Mouse (Mus musculus) left cerebral cortex, adult 8-10 months (tissue): Measurements from ENCODE around the gene Smox. TPM values are rescaled to one million over a fixed set of nuclear protein-coding genes. Genes with fewer than 3 reads are reported as not detected.

Source experiments
- DNase-seq, 2 experiments: peaks; one replicate each; pipeline ENCODE4 v3.0.0; 2022; ENCODE audit warnings: low spot score in 2 of 2
- total RNA-seq, 4 experiments: library from RNA; stranded (reverse); gene quantifications; 2 replicates each; pipeline ENCODE4 v1.2.4; 2022

Gene Smox
- total RNA-seq, 4 experiments from 2014 or later: 48.6 to 64.3 (median 57.9) TPM

DNA sequence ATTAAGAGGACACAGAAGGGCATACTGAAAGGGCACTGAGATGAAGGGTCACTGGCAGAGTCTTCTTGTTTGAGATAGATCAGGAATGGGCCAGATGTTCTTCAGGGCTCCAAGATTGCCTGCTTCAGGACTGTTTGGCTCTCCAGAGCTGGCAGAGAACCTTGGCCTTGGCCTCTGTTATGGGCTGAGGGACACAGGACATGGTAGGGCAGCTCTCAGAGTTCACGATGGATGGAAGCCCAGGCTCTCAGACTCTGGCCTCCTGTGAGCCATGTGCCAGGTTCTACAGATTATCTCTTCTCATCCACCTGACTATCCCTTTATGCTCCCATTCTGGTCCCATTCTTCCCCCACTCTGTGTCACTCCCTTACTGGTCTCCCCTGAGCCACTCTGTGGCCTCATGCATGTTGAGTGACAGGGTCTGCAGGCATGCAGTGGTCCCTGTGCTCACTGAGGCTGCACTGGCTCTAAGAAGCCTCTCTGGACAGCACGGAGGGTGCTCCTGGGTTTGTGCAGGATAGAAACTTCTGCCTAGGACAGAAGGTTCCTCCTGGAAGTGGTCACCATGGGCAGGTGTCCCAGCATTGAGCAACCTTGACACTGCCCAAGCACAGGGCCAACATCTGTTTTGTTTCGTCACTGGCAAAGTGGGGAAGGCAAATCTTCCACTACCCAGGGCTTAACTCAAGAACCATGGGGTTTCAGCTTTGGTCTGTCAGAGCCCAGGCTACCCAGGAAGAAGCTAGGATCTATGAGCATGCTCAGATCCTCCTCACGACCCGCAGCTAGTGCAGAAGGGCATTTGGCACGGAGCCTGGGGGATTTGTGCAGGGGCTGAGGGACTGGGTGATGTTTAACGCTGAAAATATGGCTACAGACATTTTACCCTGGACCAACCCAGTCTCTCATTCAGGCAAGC is 60.7 kb downstream of the Smox start:
- DNase-seq: no peak

DNA sequence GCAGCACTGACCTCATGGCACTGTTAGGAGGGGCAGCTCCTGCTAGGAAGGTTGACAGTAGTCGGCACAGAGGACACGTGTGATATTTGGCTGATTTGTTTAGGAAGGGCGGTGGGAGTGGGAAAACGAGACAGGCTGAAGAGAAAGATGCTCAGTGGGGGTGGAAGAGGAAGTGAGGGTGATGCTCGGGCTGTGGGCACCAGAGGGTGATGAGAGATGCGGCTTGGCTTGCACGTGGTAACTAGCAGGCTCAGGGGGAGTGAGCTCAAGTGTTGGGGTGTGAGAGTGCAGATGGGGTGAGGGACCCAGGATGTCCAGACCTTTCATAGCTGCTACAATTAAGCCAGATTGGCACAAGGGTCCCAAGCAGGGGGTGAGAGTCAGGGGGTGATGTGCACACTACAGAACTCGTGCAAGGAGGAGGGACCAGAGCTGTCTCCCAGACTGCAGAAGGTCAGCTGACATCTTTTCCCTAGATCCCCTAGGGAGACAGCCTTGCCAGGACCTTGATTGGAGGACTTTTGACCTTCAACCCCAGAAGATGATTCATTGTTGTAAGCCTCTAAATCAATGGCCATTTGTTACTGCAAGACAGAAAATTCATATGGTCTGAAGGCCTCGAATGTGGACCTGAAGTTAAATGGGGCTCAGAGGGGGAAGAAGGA is 61.6 kb downstream of the Smox start:
- DNase-seq: no peak

DNA sequence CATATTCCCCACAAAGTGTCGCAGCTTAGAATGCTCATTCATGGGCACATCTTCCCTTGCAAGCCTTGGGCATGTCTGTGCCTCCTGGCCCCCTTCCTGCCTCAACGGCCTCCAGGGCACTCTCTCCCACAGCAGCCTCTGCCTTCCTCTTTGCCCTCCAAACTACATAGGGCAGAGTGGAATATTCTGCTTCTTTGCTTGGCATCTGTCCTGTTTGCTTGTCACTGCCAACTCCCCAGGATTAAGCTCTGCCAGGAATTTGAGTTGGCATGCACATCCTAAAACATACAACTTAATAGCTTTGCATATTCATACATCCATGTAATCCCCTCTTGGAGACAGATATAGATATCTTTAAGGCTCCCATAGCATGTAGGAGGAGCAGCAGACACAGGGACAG is 66.6 kb downstream of the Smox start:
- DNase-seq: no peak

DNA sequence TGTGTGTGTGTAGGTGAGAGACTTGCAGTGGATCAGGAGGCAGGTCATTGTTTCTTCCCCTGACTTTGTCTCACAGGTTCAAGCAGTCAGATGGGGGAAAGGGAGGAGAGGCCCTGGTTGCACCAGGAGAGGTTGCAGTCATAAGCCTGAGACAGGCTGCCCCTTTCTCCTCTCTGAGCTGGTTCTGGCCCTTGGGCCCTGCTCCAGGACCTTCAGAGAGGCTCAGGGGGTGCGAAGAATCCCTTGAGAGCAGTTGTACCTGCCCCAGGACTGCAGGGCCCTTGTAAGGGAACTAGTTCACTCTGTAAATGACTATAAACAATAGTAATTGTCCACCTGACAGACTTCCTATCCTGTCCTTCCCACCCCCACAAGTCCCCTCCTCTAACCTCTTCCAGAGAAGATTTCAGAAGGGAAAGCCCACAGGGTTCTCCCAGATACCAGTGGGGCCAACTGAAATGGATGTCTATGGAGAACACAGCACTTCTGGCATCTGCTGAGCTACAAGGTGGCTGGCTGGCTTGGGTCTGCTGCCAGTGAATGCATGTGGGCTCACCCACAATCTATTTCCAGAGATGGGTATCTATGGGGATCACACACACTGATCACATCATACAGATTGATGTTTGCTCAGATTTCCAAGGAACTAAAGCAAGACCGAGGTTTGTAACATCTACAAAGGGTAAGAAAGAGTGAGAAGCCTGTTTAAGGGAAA is 69.1 kb downstream of the Smox start:
- DNase-seq: no peak

DNA sequence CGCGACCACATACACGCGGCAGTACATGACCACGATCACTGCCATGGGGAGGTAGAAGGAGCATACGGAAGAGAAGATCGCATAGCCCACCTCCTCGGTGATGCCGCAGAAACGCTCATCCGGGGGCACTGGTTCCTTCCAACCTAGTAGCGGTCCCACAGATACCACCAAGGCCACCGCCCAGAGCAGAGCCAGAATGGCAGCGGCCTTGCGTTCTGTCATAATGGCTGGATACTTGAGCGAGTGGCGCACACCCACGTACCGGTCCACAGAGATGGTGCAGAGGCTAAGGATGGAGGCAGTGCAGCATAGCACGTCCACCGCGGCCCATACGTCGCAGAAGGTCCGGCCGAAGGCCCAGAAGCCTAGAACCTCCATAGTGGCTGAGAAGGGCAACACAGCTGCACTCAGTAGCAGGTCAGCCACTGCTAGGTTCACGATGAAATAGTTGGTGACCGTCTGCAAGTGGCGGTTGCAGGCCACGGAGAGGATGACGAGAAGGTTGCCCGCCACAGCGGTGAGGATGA is 70.1 kb downstream of the Smox start:
- DNase-seq: no peak

DNA sequence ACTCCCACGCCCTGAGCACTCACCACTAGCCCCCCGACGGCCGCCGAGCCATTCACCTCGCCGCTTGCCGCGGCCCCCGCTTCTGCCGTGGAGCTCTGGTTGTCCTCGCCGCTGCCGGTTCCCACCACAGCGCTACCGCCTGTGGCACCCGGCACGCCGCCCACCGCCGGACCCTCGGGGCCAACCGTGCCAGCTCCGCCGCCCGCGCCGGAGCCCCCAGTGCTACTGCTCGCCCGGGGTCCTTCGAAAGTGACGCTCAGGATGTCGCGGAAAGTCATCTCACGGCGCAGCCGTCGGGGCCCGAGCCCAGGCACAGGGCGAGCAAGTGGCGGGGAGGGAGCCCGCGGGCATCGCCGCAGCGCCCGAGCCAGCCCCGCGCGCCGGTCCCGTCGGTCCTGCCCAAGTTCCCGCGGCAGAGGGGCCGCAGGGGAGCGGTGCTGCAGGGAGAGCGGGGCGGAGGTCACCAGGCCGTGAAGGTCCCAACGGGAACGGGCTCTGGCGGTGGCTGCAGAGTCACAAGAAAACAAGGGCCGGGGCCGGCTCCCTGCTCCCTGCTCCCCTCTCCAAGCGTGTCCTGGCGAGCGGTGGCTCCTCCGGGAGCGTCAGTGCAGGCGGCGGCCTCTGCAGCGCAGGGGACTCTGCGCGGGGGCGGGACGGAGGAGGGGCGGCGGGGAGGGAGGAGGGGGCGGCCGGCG is 70.7 kb downstream of the Smox start, which contains the start of gene Adra1d:
Gene Adra1d, minus strand, starts transcription at position 393 of the 695 bp plus-strand sequence.
- DNase-seq: no peak

DNA sequence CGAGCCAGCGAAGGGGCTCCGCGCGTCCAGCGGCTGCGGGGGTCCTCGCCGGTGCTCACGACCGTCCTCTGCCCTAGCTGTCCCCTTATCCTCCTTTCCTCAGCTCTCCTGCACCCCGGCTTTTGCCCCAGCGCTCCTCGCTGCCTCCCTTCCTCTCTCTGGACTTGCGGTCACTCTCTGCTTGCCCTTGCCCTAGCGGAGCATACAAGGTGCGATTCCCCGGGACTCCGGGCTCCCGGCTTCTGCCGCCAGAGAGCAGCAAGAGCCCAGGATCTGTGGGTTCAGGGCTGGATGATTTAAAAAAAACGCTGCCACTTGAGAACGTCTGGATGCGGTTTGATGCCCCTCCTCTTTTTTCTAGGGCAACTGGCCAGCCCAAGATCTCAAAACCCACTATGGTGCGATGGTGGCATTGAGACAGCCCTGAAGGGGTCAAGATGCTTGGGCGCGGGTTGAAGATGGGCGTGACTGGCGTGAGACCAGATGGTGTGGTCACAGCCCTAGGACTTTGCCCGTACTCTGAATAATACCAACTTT is 71.4 kb downstream of the Smox start:
- peak; percentile 51 to 59 for DNase-seq

Other genes starting within 250 kb of the Smox start
- gene Pank2, start 229.0 kb upstream of the Smox start, total RNA-seq: 10 to 100 TPM; 63.3 to 71.3 (median 69.9) TPM
- gene Rnf24, start 138.6 kb upstream of the Smox start, total RNA-seq: 10 to 100 TPM; 31.3 to 39.5 (median 34.0) TPM
- 10 to 100 TPM; 33.6 to 38.2 (median 36.4) TPM for gene Adra1d, start 70.8 kb downstream of the Smox start, total RNA-seq